Comparison of ENCODE assay signal across 28 mouse cellular contexts in genomic region chrX:60021595-60021994, GRCm38 (mm10). TPM values are rescaled to one million over a fixed set of nuclear protein-coding genes. Genes with fewer than 3 reads are reported as not detected.
DNase-seq lines count a peak whose midpoint lies in the region; ATAC-seq and TF ChIP-seq lines count a peak whose summit lies in the region.
"Had no signal": no experiment of that assay in that cellular context is flagged by ENCODE, and none has a peak within 500 bp of the region (broad histone marks: within the 10 kb centered on the region; RNA-seq: fewer than 3 reads in every experiment).

No protein-coding gene starts in this region.

- no peak for TF ChIP-seq POLR2A in bone marrow macrophage, adult 2 months (IDR thresholded peaks at IDR 0.05; ENCODE audit: borderline replicate concordance, low read depth, low read length)

- no peak for TF ChIP-seq CTCF in bone marrow macrophage, adult 2 months (IDR thresholded peaks at IDR 0.05; ENCODE audit: low read depth, low read length)

- H3K4me3 ChIP-seq in bone marrow macrophage, adult 2 months (ENCODE audit: insufficient read depth, low read length), result no peak overlapping the region
- H3K4me3 ChIP-seq: embryonic facial prominence, embryonic 13.5 days; forebrain, embryonic 12.5 days; gastrocnemius, adult 2 months; heart, embryonic 13.5 days; hindbrain, embryonic 12.5 days had no signal

- H3K4me1 ChIP-seq in bone marrow macrophage, adult 2 months (ENCODE audit: control insufficient read depth, insufficient read depth, low read length), result peaks cover 8% of the 10 kb centered on the region; the same call in 1 of the 2 replicates
- H3K4me1 ChIP-seq: embryonic facial prominence, embryonic 13.5 days; forebrain, embryonic 12.5 days; heart, embryonic 13.5 days; hindbrain, embryonic 12.5 days had no signal

- ATAC-seq in megakaryocyte progenitor cell, adult 5-6 weeks (replicated peaks; ENCODE audit: poor library complexity), result peak; percentile 90
- ATAC-seq in activated CD4-positive, CD25-positive, alpha-beta regulatory T cell, adult 4 months, result no peak
- ATAC-seq: CD4-positive, CD25-positive, alpha-beta regulatory T cell, adult 4 months; forebrain, embryonic 16.5 days; hindbrain, embryonic 16.5 days; Patski had no signal

- peak; percentile 20 to 24 for DNase-seq in spleen, postnatal 36 days (ENCODE audit: low spot score in 2 of 2)
- no peak for DNase-seq in spleen, adult 18-20 months
- DNase-seq in layer of hippocampus, postnatal 36 days, result no peak
- no peak for DNase-seq in kidney, adult 11 months
- DNase-seq in frontal cortex, postnatal 25 days (ENCODE audit: low spot score in 2 of 2), result no peak
- DNase-seq: adrenal gland, adult 8-10 months; adrenal gland, postnatal 36 days; cerebellum, adult 11-12 months; cerebellum, adult 9-10 months; cerebellum, postnatal 25 days; gastrocnemius, adult 2 months; gastrocnemius, postnatal 25 days; heart, adult 11 months; heart, postnatal 4 days had no signal

- H3K27ac ChIP-seq in bone marrow macrophage, adult 2 months (ENCODE audit: insufficient read depth, low read depth, low read length), result peak overlapping the region; percentile 43
- H3K27ac ChIP-seq: embryonic facial prominence, embryonic 13.5 days; forebrain, embryonic 12.5 days; gastrocnemius, adult 2 months; heart, embryonic 13.5 days; hindbrain, embryonic 12.5 days had no signal

RNA-seq across cellular contexts. Expression of gene F9, which starts 22.3 kb away (rescaled TPM):
- 0.77 and 1.2 TPM in 2 replicates for polyA plus RNA-seq in bone marrow macrophage, adult 2 months (2012; ENCODE audit: insufficient read depth, insufficient read length, missing spikeins)
- total RNA-seq in megakaryocyte progenitor cell, adult 5-6 weeks (2015), result not detected in 2 replicates
- total RNA-seq in megakaryocyte progenitor cell, adult 5-6 weeks (2017), result not detected in 2 replicates
- total RNA-seq in layer of hippocampus, postnatal 36 days (2021), result under 1 TPM; 0.30 to 0.32 TPM
- not detected for polyA plus RNA-seq in activated CD4-positive, CD25-positive, alpha-beta regulatory T cell, adult 4 months (2017; shearing (Covaris generic))
- total RNA-seq: adrenal gland, postnatal 36 days; gastrocnemius, adult 2 months; gastrocnemius, postnatal 25 days; heart, postnatal 4 days had no signal
- polyA plus RNA-seq: brain, embryonic 14.5 days; CD4-positive, CD25-positive, alpha-beta regulatory T cell, adult 4 months; embryonic facial prominence, embryonic 13.5 days; forebrain, embryonic 12.5 days; forebrain, embryonic 16.5 days; heart, embryonic 13.5 days; heart, postnatal 0 days; hindbrain, embryonic 12.5 days; hindbrain, embryonic 16.5 days; intestine, embryonic 14.5 days; Patski had no signal

Comparison
In these comparisons a context has a peak if more than half of its experiments do, and no peak if none do; other contexts are left out.
1. DNase-seq: peak in spleen, postnatal 36 days (2 of 2); none in spleen, adult 18-20 months (0 of 2), layer of hippocampus, postnatal 36 days (0 of 2), kidney, adult 11 months (single experiment) and frontal cortex, postnatal 25 days (0 of 2).